In the genomic region with DNA sequence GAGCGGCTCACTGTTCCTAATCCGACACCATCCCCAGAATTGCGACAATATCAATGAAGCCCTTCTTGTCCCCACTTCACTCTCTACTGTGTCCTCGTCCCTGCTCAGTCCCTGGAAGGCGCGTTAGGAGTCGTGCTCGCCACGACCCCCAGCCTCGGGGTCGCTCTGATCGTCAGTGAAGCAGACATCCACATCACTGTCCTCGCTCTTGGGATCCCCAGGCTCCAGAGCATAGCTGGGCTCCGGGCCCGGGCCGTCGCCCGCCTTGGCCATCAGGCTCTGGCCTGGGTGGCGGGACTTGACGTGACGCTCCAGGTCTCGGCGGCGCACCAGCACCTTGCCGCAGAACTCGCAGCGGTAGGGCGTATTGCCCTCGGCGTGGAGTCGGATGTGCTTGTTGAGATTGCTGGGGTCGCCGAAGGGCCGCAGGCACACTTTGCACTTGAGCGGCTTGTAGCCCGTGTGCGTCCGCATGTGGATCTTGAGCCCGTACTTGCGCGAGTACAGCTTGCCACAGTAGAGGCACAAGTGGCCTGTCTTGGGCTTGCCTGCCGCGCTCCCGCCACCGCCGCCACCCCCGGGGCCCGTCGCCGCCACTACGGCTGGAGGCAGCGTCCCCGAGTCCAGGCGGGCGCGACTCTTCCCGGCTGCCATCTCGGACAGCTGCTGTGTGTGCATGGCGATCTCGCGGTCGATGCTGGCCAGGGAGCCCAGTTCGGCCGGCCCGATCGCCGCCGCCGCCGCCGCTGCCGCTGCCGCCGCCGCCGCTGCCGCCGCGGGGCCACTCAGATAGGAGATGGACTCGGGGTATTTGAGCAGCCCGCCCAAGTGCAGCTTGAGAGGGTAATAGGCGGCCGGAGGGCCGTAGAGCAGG, we compare ENCODE assay signal across 9 mouse cellular contexts. TPM values are rescaled to one million over a fixed set of nuclear protein-coding genes. Genes with fewer than 3 reads are reported as not detected.
DNase-seq lines count a peak whose midpoint lies in the region; ATAC-seq and TF ChIP-seq lines count a peak whose summit lies in the region.
"Had no signal": no experiment of that assay in that cellular context is flagged by ENCODE, and none has a peak within 500 bp of the region (broad histone marks: within the 10 kb centered on the region; RNA-seq: fewer than 3 reads in every experiment).

No protein-coding gene starts in this region.

- ATAC-seq in heart, embryonic 15.5 days (replicated peaks; ENCODE audit: insufficient number of reproducible peaks, insufficient read depth, low FRiP score, low read depth) = no peak
- ATAC-seq in hindbrain, embryonic 15.5 days (ENCODE audit: low FRiP score, low read depth) = peak; percentile 63
- ATAC-seq in midbrain, postnatal 0 days (ENCODE audit: low FRiP score) = peak; percentile 42

- no peak overlapping the region for H3K27ac ChIP-seq in heart, embryonic 15.5 days
- H3K27ac ChIP-seq in brown adipose tissue, adult 24 weeks (replicated peaks; ENCODE audit: low read depth, low read length) = no peak overlapping the region
- no peak overlapping the region for H3K27ac ChIP-seq in hindbrain, embryonic 15.5 days (replicated peaks)
- no peak overlapping the region for H3K27ac ChIP-seq in midbrain, postnatal 0 days (ENCODE audit: low read depth, low read length)

- no peak for TF ChIP-seq CTCF in midbrain, postnatal 0 days (IDR thresholded peaks at IDR 0.05)

- no peaks in the 10 kb centered on the region for H3K36me3 ChIP-seq in heart, embryonic 15.5 days
- H3K36me3 ChIP-seq in hindbrain, embryonic 15.5 days = no peaks in the 10 kb centered on the region
- no peaks in the 10 kb centered on the region for H3K36me3 ChIP-seq in midbrain, postnatal 0 days (ENCODE audit: insufficient read depth, low read length)

- H3K4me2 ChIP-seq in heart, embryonic 15.5 days = peak overlapping the region; percentile 69
- peak overlapping the region; percentile 59 for H3K4me2 ChIP-seq in hindbrain, embryonic 15.5 days
- H3K4me2 ChIP-seq in midbrain, postnatal 0 days (ENCODE audit: low read depth, low read length, poor library complexity, severe bottlenecking) = peak overlapping the region; percentile 36

- peak overlapping the region; percentile 45 for H3K4me3 ChIP-seq in heart, embryonic 15.5 days
- peak overlapping the region; percentile 33 for H3K4me3 ChIP-seq in brown adipose tissue, adult 24 weeks (ENCODE audit: insufficient read depth, low read depth, low read length)
- H3K4me3 ChIP-seq in hindbrain, embryonic 15.5 days = peak overlapping the region; percentile 41
- H3K4me3 ChIP-seq in midbrain, postnatal 0 days (ENCODE audit: low read depth, low read length) = peak overlapping the region; percentile 25

- WGBS in heart, embryonic 15.5 days = under 1% methylated on average over 81 of the region's 84 CpGs
- 1% methylated on average over 84 of the region's 84 CpGs for WGBS in hindbrain, embryonic 15.5 days
- WGBS in midbrain, postnatal 0 days = under 1% methylated on average over 68 of the region's 84 CpGs

- no peak for DNase-seq in heart, adult 9 months (ENCODE audit: low spot score in 2 of 2)
- no peak for DNase-seq in midbrain, postnatal 0 days (ENCODE audit: low spot score)
- no peak for DNase-seq in Muller cell, postnatal 12 days (ENCODE audit: inconsistent ontology term)
- no peak for DNase-seq in layer of hippocampus, adult 18-20 months (ENCODE audit: low spot score in 2 of 2)
- no peak for DNase-seq in frontal cortex, postnatal 14 days (ENCODE audit: low spot score in 2 of 2)

- H3K4me1 ChIP-seq in heart, embryonic 15.5 days (replicated peaks) = peaks cover 19% of the 10 kb centered on the region
- no peaks in the 10 kb centered on the region for H3K4me1 ChIP-seq in brown adipose tissue, adult 24 weeks (ENCODE audit: control insufficient read depth, insufficient read depth, insufficient read length, low read length)
- peaks cover 25% of the 10 kb centered on the region for H3K4me1 ChIP-seq in hindbrain, embryonic 15.5 days (replicated peaks)
- no peaks in the 10 kb centered on the region for H3K4me1 ChIP-seq in midbrain, postnatal 0 days (ENCODE audit: insufficient read depth, low read length)

- H3K27me3 ChIP-seq in heart, embryonic 15.5 days = peaks cover 94% of the 10 kb centered on the region
- H3K27me3 ChIP-seq in hindbrain, embryonic 15.5 days = peaks cover 86% of the 10 kb centered on the region
- peaks cover 80% of the 10 kb centered on the region for H3K27me3 ChIP-seq in midbrain, postnatal 0 days (ENCODE audit: insufficient read depth, low read length)

- H3K9ac ChIP-seq in heart, embryonic 15.5 days = no peak overlapping the region
- no peak overlapping the region for H3K9ac ChIP-seq in hindbrain, embryonic 15.5 days
- no peak overlapping the region for H3K9ac ChIP-seq in midbrain, postnatal 0 days (replicated peaks; ENCODE audit: low read length, poor library complexity, severe bottlenecking)

- H3K9me3 ChIP-seq in heart, embryonic 15.5 days (replicated peaks) = no peaks in the 10 kb centered on the region
- no peaks in the 10 kb centered on the region for H3K9me3 ChIP-seq in hindbrain, embryonic 15.5 days
- H3K9me3 ChIP-seq in midbrain, postnatal 0 days (ENCODE audit: low read length) = no peaks in the 10 kb centered on the region

RNA-seq across cellular contexts. Expression of a gene that starts 7.4 kb away (rescaled TPM):
- not detected in 2 replicates for polyA plus RNA-seq in heart, embryonic 15.5 days (2015; fragmentation: Nextera tagmentation; extraction: Ambion mirVana)
- polyA plus RNA-seq in brown adipose tissue, adult 24 weeks (2012; ENCODE audit: insufficient read depth, insufficient read length, missing spikeins) = not detected in 2 replicates
- polyA plus RNA-seq in hindbrain, embryonic 15.5 days (2015; fragmentation: Nextera tagmentation; extraction: Ambion mirVana) = 0.45 and 1.0 TPM in 2 replicates
- 0.76 and 2.7 TPM in 2 replicates for total RNA-seq in midbrain, postnatal 0 days (2014; rRNA removed)
- polyA plus RNA-seq in midbrain, postnatal 0 days (2015; fragmentation: Nextera tagmentation; extraction: Ambion mirVana) = 0.26 and 0.29 TPM in 2 replicates
- not detected for total RNA-seq in layer of hippocampus, adult 18-20 months (2021)
- total RNA-seq: MEL had no signal

RNA-seq across cellular contexts. Expression of a gene that starts 49.2 kb away (rescaled TPM):
- polyA plus RNA-seq in heart, embryonic 15.5 days (2015; fragmentation: Nextera tagmentation; extraction: Ambion mirVana) = 25.7 and 27.1 TPM in 2 replicates
- 25.5 and 30.2 TPM in 2 replicates for polyA plus RNA-seq in brown adipose tissue, adult 24 weeks (2012; ENCODE audit: insufficient read depth, insufficient read length, missing spikeins)
- 63.4 and 67.2 TPM in 2 replicates for polyA plus RNA-seq in hindbrain, embryonic 15.5 days (2015; fragmentation: Nextera tagmentation; extraction: Ambion mirVana)
- 29.2 and 39.1 TPM in 2 replicates for total RNA-seq in midbrain, postnatal 0 days (2014; rRNA removed)
- polyA plus RNA-seq in midbrain, postnatal 0 days (2015; fragmentation: Nextera tagmentation; extraction: Ambion mirVana) = 59.6 and 63.0 TPM in 2 replicates
- total RNA-seq in layer of hippocampus, adult 18-20 months (2021) = 10 to 100 TPM; 33.0 to 40.3 TPM
